Mouse (Mus musculus) spleen, postnatal 10 days (tissue): ENCODE measurements around the gene Hecw2.

ENCODE experiments used
- DNase-seq, 2 experiments: peaks; one replicate each; pipeline ENCODE4 v3.0.0; 2021 to 2022; ENCODE audit warnings: low spot score in 2 of 2

Gene Hecw2

DNA sequence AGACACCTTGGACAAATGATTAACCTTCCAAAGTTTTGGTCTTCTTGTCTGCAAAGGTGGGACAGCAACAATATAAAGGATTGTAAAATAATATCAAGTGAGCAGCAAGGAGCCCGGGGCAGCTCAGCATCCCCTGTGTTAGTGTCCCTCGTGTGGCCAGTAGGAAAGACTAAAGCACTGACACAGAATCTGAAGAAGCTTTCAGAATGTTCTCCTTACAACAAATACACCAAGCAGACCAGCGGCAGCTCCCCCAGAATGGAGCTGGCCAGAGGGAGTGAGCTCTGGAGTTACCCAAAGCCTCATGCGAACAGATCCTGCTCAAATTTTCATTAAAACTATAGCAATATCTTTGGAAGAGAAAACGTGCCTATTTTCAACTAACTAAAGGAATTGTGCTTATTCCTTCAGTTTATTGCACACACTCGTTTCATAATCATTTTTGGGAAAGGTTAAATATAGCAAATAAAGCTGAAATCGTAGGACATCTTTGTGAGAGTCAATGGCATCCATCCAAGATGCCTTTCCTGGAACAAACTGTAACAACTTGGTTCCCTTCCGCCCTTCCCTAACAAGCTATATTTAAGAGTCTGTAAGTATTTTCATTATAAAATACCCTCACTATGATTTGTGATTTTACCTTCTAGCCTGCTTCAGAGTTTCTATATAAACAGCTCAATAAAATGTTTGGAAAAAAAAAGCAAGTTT is 208.6 kb downstream of the Hecw2 start:
- DNase-seq, result no peak

DNA sequence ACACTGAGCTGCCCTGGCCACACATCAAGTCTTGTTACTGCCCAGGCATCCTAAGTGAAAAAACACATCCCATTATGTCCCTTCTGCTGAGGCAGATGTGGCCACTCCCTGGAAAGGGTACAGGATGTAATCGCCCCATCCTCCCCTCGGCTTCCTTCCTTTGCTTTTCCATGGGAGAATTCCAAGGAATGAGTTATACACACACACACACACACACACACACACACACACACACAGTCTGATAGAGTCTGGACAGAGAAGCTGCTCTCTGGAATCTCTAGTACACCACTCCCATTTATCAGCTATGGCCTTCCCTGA is 216.5 kb downstream of the Hecw2 start:
- no peak for DNase-seq

DNA sequence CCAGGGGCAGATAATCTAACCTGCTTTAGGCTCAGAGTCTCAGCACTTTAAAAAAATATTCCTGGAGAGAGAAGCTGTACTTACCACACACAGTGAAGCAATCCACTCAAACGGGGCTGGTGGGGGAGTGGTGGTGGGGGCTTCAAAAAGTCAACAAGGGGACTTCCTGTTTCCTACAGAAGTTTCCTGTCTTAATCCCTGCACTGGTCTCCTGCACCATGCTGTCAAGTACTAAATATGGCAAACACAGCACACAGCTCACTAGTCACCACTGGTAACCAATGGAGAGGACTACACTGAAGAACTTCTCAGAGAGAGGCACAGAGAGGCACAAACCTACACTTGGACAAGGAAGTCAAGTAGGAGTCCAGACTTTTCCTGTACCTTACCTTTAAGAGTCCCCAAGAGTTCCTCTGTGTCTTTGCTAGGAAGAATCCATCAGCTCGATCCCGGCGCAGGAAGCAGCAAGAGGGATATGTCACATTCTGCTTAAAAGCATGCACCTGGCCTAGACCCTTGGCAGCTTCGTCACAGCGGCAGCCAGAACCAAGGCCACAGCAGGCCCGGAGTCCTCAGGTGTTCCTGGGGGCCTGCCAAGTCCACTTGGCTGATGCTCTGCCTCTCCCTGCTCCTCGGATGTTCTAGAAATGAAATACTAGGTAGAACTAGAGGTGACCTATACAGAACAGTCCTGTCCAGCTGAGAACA is 217.0 kb downstream of the Hecw2 start:
- no peak for DNase-seq

DNA sequence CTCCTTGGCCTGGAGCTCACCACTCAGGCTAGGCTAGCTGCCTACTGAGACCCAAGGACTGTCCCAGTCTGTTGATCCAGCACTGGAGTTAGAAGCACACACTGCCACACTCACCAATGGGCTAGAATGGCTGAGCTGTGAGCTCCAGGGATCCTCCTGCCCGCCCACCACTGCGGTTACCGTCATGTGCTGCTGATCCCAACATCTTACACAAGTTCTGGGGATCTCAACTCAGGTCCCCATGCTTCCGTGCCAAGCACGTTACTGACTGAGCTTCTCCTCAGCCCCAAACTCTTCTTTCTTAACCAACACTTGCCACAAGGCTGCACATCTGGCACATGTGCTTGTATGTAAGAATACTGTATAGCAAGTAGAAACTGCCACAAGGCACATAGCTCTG is 218.2 kb downstream of the Hecw2 start:
- DNase-seq, result no peak

DNA sequence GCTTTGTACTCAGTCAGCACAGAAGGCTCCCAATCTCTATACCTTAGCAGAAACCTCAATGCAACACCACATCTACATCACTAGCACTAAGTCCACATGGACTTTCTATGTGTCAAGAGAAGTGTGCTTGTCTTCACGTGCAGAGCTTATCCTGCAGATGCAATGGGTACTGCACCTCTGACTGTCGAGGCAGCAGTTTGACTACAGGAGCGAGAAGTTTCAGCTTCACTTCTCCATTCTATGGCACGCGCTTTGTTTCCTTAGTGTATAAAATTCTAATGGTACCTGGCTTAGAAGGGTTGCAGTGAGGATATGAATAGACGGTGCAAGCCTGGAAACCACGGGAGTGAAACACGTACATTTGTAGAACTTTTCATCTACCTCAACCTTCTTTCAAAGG is 218.9 kb downstream of the Hecw2 start:
- no peak for DNase-seq

DNA sequence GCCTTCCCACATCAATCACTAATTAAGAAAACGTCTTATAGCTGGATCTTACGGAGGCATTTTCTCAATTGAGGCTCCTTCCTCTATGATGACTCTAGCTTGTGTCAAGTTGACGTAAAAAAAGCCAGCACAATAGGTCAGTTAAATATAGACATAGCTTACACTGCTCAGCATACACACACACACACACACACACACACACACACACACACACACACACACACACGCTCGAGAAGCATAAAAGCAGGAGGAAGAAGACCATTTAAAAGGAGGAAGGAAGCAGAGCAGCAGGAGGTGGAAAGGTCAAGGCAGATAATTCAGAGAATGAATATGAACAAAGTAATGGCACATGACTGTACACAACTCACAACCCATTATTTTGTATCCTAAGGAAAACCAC is 220.0 kb downstream of the Hecw2 start:
- no peak for DNase-seq

DNA sequence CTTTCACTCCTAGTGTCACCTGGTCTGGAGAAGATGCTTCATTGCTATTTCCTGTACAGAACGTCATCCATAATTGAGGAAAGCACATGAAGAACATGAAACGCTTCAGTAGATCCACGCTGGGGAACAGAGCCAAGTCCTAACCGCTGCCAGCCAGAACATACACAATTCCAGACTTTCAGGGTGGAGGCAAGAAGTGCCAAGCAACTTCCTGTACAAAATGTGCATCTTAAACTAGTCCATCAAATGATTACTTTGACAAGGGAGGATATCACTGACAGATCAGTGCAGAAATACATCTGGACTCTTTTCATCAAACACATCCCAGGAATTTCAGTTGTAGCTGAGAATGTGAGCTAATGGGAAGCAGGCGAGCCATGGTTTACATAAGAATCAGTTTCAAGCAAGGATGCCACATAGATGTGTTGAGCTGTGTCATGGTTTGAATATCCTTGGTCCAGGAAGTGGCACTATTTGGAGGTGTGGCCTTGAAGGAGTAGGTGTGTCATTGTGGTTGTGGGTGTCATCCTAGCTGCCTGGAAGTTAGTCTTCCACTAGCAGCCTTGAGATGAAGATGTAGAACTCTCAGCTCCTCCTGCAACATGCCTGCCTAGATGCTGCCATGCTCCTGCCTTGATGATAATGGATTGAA is 224.5 kb downstream of the Hecw2 start:
- no peak for DNase-seq

DNA sequence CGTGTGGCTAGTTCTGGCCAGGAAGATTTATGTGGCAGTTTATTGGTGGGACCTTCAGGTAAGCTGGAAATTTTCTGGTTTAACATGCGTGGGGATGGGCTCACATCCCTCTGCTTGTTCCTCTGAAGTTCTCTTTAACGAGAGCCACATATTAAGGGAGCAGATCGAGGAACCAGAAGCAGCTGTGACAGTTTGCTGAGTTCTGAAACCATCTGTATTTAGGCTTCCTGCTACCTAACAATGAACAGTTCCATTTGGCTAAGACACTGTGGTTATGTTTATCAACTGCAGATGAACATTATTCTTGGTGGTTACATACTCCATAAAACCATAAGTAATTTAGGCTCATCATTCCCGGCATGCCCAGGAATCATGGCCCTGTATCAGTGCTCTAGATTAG is 242.6 kb downstream of the Hecw2 start:
- DNase-seq, result no peak

DNA sequence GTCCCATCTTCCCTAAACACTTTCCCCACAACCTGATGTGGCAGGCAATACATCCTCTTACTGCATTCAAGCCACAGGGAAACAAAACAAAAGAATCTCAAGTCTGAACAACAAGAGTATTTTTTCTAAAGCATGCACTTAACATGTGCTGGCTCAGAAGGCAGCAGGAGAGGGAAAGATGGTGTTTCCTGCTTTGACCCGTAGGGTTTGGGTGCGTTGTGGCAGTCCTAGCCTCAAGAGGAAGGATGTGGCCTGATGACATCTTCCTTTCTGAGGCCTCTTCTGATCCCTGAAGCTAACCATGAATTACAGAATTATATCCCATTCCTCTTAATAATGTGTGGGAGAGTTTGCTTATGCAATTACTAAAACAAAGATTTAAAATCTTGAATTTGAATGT is 249.2 kb downstream of the Hecw2 start:
- DNase-seq, result no peak

DNA sequence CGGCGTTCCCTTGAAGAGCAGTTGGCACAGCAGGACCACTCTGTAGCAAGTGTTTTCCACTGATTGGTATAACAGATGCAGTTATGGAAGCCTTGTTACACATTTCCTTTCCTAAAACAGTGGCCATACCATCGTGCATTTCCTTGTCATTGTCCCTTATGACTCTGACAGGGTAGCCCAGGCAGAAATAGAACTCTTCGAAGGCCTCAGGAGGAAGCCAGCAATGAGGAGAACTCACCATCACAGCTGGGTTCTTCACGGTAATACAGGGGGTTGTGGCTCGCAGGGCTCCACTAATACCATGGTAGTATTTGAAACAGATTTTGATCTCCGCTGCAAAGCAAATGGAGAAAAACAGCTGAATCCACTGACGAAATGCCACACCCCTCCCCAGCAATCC is 252.5 kb downstream of the Hecw2 start:
- DNase-seq, result no peak

DNA sequence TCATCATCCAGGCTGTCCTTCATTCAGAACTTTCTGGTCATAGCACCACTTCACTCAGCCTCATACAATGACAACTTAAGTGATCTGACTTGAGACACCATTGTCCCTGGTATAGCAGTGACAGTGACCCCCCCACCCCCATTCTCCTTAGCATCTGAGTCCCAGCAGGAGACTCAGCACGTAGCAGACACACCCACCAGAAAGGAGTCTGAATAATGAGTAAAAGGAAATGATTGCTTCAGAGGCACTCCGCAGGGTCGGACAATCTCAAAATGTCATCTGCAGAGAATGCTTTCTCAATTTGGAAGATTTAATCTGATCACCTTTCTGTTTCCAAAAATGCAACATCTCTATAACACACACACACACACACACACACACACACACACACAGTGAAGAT is 253.4 kb downstream of the Hecw2 start:
- DNase-seq, result no peak

DNA sequence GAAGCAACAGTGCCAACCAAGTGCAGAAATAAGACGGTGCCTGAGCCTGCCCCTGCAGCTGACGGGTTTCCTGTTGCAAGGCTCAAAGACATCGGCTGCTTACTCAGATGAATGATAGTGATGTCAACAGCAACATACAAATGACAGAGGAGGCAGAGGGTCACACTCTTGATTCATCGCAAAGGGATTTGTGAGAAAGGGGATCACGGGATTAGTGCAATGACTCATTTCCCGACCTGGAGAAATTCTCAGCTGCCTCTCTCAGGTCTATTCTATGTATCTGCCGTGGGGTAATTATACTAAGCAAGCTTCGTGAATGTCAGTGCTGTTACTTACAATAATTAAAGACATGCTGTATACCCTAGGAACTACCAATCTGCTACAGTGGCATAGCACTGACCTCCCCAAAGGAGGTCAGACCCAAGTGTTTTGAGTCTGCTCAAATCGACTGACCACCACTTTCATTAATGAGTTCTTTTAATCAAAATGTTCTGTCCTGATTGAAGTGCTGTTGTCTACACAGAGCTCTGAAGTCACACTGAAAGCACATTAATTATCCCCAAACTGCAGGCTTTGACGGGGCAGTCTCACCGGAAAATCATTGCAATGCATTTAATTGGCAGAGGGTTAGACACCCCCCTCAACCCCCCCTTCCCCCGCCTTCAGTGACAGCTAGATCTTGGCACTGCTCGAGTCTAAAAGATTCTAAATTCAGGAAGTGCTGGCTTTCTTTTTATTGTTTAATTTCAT is 254.5 kb downstream of the Hecw2 start:
- DNase-seq, result no peak

DNA sequence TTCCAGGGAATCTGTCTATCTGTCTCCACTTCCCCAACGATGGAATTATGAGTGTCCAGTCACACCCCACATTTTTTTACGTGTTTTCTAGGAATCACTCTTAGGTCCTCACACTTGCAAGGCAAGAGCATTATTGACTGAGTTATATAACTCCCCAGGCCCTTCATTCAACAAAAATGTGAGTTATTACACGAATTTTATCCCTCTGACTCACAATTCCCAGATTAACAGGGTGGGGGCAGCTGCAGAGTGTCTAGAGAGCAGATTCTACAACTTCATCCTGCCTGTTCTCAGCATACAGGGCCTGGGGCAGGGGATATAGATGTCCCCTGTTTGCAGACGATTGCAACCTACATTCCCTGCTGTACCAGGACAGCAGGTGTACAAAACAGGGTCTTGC is 255.7 kb downstream of the Hecw2 start:
- DNase-seq, result no peak

DNA sequence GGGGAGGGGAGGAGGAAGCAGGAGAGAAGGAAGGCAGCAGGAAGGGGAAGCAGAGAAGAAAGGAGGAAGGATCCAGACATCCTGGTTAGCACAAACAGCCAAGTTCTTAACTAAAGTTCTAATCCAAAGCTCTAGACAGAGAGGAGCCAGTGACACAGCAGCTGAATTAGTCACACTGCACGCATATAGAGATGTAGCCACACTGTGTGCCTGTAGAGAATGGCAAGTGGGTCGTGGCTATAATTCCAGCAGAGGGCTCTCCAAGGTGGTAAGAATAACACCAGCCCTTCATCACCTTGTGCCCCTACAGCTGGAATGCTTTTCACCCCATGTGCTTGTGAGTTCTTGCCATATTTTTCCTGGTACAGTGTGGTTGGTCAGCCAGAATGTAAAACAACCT is 261.7 kb downstream of the Hecw2 start:
- DNase-seq, result no peak

DNA sequence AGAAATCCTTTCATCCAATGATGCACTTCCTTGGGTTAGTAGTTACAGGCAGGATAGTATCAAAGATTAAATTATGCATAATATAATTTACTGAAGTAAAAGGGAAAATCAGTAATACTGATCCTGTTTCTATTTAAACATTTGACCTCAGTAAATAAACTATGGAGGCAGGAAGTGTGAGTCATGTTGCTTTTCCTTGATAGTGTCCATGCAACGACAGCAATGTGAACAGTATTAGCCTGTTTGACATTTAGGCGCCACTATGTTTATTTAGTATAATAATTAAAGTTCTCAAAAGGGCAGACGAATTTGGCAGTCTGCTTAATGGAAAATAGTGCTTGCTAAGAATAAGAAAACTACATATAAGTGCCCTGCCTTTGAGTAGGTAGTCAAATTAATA is 263.7 kb downstream of the Hecw2 start:
- no peak for DNase-seq

DNA sequence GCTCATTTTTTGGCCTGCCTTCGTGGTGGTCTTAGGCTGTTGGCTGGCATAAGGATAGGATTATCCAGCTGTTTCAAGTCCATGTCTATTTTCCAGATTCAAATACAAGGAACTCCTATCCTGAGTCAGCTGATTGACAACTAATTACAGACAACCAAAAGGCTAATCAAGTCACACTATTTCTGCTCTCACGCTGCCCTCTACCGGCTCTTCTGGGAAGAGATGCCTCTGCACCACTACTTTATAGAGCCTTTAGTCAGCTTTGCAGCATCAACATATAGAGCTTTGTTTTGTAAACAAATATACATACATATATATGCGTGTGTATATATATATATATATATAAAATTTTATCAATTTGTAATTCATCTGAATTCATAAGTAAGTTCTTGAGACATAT is 267.4 kb downstream of the Hecw2 start:
- DNase-seq, result peak in 1 of 2 experiments; percentile 57

DNA sequence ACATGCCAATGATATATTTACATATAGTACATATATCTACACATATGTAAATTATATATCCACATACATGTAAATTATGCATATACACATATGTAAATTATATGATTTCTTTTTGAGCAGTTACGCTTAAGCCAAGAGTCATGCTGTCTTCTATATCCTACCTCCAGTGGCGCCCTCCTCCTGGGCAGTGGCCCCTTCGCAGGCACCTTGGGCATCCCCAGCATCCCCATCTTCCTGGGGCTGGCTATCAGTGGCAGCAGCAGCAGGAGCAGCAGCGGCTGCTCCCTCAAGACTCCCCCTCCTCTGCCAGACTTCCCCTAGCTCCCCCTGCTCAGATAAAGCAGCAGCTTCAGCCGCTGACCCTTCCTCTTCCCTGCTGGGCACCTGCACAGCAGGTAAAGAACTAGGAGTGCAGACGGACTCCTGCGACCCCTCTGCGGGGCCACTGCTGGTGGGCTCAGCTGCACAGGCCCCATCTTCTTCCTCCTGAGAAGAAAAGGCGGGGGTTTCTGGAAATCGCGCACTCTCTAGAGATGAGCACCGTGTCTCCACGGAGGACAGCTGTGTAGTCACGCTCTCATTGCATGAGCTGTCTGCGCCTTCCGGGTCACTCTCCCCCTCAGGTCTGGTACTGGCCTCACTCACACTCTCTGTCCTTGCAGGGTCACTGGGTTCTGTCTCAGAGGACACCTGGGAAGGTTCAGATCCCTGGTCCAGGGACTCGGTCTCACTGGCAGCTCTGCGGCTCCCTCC is 269.6 kb downstream of the Hecw2 start:
- no peak for DNase-seq

DNA sequence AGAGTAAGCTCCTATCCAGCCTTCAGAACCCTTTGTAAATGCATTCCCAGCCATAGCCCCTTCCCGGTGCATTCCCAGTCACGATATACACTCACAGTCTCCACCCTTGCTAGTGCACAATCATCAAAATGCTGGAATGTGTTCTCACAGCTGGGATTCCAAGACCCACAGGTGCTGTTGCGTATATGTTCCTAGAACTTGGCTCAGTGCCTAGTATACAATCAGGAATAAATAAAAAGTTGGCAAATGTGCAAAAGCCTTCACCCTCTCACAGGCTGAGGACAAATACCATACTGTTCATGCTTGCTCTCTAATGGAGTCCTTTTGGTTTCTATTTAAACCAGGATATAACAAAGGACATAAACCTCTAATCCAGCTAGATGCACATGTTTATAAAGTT is 283.1 kb downstream of the Hecw2 start:
- DNase-seq, result no peak

DNA sequence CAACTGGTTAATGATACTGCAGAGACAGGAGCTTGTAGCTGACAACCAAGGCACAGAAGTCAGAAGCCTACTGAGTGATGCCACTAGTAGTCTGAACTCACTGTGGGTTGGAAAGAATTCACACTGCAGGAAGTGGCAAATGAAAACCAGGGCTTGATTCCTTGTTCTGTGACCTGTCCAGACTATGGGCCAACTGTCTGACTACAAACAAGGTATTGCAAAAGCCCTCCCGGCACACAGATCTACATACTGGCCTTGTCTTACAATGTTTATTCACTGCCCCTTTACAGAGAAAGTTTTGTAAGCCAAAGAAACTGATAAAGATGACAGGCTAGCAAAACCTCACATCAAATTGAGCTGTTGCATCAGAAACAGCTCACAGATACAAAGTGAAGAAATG is 284.7 kb downstream of the Hecw2 start:
- no peak for DNase-seq

DNA sequence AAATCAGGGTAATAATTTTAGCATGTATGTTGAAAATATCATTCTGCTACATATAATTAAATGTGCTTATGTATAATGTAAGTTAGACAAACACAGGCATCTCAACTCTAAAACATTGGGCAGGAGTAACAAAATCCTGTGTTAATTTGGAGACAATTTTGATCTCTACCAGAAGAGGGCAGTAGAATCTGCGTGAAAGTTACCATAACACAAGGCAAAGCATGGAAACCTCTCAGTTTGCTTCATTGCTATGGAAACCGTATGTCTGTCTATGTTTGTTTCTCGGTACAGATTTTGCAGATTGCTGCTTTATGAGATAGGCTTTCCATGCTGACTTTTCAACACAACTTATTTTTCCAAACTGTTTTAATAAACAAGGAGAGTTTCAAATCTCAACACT is 285.9 kb downstream of the Hecw2 start:
- DNase-seq, result no peak

DNA sequence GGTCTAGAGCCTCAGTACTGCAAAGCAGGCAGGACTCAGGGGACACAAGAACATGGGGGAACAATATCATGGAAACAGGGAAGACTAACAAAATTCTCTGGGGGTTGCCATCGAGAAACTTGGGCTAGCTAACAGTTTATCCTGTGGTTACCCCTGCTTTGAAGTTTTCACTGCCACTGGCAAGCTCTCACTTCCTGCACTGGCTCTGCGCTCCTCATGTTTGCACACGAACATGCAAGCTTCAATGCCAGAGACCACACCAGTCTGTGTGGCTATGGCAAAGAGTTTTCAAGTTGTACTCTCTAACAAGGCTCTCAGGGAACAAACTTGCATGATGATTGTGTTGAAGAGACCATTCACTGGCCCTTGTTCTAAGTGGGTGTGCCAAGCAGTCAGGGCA is 288.8 kb downstream of the Hecw2 start:
- no peak for DNase-seq

DNA sequence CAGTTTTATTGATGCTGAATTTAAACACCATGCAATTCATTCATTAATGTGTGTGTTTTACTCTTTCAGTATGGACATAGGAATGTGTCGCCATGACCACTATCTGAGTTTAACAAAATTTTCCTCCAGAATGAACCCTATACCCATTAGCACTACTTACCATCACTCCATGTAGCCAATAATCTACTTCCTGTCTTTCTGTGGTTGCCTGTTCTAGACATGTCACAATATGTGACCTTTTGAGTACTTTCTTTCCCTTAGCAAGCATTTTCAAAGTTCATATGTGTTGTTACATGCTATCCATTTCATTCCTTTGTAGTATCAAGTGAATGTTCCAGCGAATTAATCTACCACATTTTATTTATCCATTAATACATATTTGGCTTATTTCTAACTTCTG is 294.6 kb downstream of the Hecw2 start:
- no peak for DNase-seq
